In the genomic region with DNA sequence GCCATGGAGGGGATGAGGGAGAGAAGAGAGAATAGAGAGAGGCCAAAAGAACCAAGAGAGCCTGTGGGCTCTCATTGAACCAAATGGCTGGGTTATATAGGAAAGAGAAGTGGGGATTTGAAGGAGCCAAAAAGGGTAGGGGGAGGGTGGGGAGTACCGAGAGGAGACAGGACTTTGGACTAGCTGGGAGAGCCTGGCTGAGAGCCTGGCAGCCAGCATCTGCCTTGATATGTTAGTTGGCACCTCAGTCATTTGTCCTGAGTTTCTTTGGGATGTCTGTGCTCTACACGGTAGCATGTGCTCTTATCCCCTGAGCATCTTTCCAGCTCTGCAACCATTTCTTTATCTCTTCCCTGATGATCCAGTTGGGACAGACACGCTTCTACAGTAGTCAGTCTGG, we compare ENCODE assay signal across 21 mouse cellular contexts. TPM values are rescaled to one million over a fixed set of nuclear protein-coding genes. Genes with fewer than 3 reads are reported as not detected.
"Had no signal": no experiment of that assay in that cellular context is flagged by ENCODE, and none has a peak within 500 bp of the region (broad histone marks: within the 10 kb centered on the region; RNA-seq: fewer than 3 reads in every experiment).

No protein-coding gene starts in this region.

- H3K27me3 ChIP-seq: lung, embryonic 15.5 days; megakaryocyte, embryonic 14.5 days; midbrain, embryonic 13.5 days; midbrain, embryonic 15.5 days; neural tube, embryonic 12.5 days; stomach, embryonic 15.5 days had no signal

- H3K9ac ChIP-seq: lung, embryonic 15.5 days; midbrain, embryonic 13.5 days; midbrain, embryonic 15.5 days; neural tube, embryonic 12.5 days; stomach, embryonic 15.5 days had no signal

- H3K27ac ChIP-seq: lung, embryonic 15.5 days; macrophage; midbrain, embryonic 13.5 days; midbrain, embryonic 15.5 days; neural tube, embryonic 12.5 days; stomach, embryonic 15.5 days; stomach, postnatal 0 days had no signal

- DNase-seq: lung, adult 2 months; lung, postnatal 14 days; lung, postnatal 36 days; right cerebral cortex, postnatal 14 days; thymus, adult 2 months; thymus, postnatal 25 days; thymus, postnatal 4 days had no signal

- H3K4me2 ChIP-seq: lung, embryonic 15.5 days; midbrain, embryonic 11.5 days; midbrain, embryonic 13.5 days; midbrain, embryonic 15.5 days; neural tube, embryonic 12.5 days; stomach, embryonic 15.5 days had no signal

- ATAC-seq: lung, postnatal 0 days; midbrain, embryonic 13.5 days; midbrain, embryonic 15.5 days had no signal

- H3K4me1 ChIP-seq: lung, embryonic 15.5 days; midbrain, embryonic 13.5 days; midbrain, embryonic 15.5 days; neural tube, embryonic 12.5 days; stomach, embryonic 15.5 days had no signal

- H3K4me3 ChIP-seq: lung, embryonic 15.5 days; megakaryocyte, embryonic 14.5 days; midbrain, embryonic 13.5 days; midbrain, embryonic 15.5 days; neural tube, embryonic 12.5 days; stomach, embryonic 15.5 days had no signal

- H3K9me3 ChIP-seq: lung, embryonic 15.5 days; megakaryocyte, embryonic 14.5 days; midbrain, embryonic 13.5 days; midbrain, embryonic 15.5 days; neural tube, embryonic 12.5 days; stomach, embryonic 15.5 days had no signal

RNA-seq across cellular contexts. Expression of gene Abcc6, which starts 23.5 kb away (rescaled TPM):
- total RNA-seq: megakaryocyte progenitor cell, adult 5-6 weeks; monocyte, adult 5-6 weeks; neutrophil, adult 5-6 weeks had no signal
- polyA plus RNA-seq: macrophage had no signal

RNA-seq across cellular contexts. Expression of gene Kcnj11, which starts 47.0 kb away (rescaled TPM):
- total RNA-seq: megakaryocyte progenitor cell, adult 5-6 weeks; monocyte, adult 5-6 weeks; neutrophil, adult 5-6 weeks had no signal
- polyA plus RNA-seq: macrophage; spleen, adult 2 months had no signal
